Mouse (Mus musculus) heart, postnatal 0 days (tissue): ENCODE measurements around the gene Antxr1.

ENCODE experiments used
- CTCF ChIP-seq: IDR thresholded peaks from 2 replicates; pipeline ENCODE4 v1.5.1; 2016; ENCODE audit warnings: antibody characterized with exemption, control low read depth, low read depth
- EP300 ChIP-seq: IDR thresholded peaks from 2 replicates; pipeline ENCODE4 v1.6.1; 2016; ENCODE audit warnings: antibody characterized with exemption, low read depth

GRCm38 (mm10) chr6:87104123-87104796 lies 231.4 kb downstream of the Antxr1 start, which contains the start of gene D6Ertd527e:
- TF ChIP-seq CTCF = no peak
- no peak for TF ChIP-seq EP300
